Mouse (Mus musculus): ENCODE data around the gene Fcrlb. TPM values are rescaled to one million over a fixed set of nuclear protein-coding genes. Genes with fewer than 3 reads are reported as not detected.

The Fcrlb gene
- total RNA-seq, 2 experiments from 2014 or later, result not detected

DNA sequence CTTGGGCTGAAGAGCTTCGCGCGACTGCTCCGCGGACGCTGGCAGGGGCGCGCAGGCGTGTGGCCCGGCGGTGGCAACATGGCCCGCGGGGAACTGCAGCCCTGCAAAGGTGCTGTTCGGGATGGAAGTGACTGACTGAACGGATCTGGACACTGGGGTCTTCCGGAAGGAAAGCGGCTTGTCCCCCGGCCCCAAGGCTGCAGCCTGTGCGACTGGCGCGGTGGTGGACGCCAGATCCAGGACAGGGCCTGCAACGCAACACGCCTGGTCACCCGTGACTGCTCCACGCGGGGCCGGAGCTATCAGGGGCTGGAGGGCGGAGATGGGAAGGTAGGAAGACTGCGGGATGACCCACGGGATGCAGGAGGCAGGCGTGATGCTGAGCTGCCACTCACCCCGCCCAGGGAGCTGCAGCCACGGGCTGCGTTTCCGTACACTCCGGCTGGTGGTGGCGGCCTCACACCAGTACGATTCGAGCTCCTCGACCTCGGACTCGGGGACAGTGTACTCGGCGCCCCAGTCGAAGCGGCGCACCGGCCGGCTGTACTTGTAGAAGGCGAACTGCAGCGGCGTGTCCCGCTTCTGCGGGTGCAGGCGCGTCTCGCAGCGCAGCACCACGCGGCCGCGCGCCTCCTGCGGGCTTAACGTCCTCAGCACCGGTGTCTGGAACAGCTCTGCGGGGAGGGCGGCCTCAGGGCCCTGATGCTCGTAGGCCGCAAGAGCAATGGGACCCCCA lies 5.1 kb downstream of the Fcrlb start:
- DNase-seq, result peak; percentile 28

DNA sequence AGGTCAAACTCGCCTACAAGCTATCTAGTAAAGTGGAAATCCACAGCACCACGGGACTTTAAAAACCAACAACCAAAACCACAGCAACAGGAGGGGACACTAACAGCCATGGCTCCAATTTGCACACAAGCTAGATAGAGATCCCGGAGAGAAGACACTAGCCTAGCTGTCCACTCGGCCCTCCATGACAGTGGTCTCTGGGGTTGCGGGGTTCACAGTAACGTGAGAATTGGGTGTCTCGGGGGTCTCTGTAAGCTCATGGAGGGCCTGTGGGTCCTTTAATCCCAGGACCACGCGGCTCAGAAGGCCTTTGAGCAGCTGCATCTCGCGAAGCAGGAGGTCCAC lies 5.7 kb downstream of the Fcrlb start:
- DNase-seq, result no peak

DNA sequence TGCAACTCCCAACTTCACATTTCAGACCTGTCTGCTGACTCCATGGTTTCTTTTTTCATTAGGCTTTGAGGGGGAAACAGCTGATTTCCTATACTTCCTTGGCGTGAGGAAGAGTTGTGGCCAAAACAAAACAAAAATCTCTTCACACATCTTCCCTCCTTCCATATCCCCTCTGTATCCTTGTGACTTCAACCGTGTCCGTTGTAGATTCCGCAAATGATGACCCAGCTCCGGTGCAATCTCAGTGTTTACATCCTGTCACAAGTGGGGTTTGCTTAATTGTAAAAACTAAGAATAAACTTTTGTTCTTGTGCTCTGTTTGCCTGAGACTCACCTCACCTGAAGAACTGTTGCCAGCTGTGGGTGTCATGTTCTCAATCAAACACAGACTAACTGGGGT lies 9.3 kb downstream of the Fcrlb start:
- DNase-seq, result no peak

DNA sequence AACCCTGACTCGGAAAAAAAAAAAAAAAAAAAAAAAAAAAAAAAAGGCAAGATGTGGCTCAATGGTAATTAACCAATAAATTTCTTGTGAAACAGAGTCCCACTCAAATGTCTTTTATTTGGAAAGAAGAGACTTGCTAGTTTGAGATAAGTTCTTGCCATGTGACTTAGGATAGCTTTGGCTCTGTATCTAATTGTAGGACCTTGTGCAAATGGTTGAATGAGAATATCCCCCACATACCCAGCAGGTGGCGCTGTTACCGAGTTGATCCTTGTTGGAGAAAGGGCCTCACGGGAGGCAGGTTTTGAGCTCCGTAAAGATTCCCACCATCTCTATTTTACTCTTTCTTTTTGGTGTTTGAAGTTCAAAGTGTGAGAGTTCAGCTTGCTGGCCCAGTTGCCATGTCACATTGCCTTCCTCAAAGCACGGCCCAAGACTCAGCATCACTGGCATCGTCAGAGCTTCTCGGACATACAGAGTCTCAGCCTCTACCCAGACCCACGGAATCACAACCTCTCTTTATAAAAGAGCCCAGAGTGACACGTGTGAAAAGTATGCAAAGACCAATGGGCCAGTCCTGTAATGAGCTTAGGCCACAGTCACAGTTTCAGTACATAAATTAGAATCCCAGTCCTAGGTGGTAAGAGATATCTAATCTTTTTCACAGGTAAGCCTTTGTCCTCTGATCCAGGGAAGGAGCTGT lies 11.1 kb downstream of the Fcrlb start:
- DNase-seq, result peak; percentile 93

DNA sequence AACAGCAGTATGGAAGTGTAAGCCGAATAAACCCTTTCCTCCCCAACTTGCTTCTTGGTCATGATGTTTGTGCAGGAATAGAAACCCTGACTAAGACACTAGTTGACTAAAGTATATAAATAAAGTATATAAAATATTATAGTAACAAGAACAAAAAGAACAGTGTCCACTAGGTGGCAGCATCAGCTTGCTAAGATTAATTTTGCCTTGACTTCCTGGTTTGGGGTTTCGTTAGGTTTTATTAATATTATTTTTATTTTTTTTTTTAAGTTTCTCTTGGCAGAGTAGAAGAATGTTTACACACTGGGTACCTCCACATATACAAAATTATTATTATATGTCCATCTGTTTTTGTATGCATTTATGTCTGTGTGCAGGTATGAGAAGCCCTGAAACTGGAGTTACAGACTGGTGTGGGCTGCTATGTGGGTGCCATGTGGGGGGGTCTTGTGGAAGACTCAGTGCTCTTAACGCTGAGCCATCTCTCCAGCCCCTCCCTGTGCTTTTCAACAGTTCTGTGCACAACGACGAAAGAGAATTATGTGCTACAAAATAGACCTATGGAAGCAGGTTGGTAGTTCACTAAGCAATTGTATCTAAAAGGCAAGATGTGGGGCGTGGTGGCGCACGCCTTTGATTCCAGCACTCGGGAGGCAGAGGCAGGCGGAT lies 11.8 kb downstream of the Fcrlb start:
- peak; percentile 61 for DNase-seq

DNA sequence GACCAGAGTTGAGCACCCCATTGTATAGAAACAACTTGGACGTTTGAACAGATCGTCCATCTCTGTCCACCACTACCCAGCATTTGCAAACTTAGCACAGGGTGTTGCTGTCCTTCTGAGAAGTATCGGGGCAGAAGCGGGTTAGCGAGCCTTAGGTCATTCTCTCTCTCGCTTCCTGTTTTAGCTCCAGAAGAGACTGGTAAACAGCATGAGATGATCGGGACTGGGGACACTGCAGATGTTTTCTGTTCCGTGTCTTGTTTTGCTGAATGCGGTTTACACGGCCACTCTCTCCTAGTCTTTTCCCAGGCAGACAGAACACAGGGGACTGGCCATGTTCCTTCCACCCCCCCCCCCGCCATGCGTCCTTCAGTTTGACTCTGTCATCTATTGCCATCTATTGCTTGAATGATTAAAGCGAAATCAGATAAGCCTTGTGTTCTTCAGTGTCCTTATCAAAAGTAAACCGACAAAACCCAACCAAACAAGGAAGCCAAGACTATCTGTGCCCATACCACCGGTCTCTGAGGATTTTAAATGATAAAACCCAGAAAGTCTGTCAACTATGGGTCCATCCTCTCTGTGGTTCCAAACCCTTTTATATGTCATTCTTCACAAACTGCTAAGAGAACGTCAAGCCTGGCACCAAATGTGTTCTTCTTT lies 14.2 kb downstream of the Fcrlb start:
- DNase-seq, result no peak

DNA sequence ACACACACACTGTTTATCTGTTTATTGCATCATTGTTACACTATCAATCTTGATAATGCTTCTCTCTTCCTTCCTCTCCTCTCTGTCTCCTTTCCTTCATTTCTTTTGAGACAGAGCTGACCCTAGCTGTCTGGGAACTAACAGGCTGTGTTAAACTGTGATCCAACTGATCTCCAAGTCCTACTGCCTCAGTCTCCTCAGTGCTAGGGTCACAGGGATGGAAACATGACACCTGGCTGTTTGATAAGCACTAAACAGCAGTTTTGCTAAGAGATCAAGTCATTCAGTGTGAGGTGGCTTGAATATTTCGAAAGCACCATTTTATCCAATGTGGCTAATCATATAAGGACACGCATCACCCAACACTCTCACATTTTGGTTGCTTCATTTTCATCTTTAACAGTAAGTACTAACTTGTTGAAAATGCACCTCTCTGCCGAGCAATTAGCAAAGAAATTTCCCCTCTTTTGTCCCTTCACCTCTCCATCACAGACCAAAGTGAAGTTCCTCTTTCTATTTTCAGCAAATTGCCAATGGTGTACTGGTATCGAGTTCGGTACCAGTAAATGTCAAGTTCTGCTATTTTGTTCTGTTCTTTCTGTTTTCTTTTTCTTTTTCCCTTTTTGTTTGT lies 16.0 kb downstream of the Fcrlb start:
- DNase-seq, result no peak

DNA sequence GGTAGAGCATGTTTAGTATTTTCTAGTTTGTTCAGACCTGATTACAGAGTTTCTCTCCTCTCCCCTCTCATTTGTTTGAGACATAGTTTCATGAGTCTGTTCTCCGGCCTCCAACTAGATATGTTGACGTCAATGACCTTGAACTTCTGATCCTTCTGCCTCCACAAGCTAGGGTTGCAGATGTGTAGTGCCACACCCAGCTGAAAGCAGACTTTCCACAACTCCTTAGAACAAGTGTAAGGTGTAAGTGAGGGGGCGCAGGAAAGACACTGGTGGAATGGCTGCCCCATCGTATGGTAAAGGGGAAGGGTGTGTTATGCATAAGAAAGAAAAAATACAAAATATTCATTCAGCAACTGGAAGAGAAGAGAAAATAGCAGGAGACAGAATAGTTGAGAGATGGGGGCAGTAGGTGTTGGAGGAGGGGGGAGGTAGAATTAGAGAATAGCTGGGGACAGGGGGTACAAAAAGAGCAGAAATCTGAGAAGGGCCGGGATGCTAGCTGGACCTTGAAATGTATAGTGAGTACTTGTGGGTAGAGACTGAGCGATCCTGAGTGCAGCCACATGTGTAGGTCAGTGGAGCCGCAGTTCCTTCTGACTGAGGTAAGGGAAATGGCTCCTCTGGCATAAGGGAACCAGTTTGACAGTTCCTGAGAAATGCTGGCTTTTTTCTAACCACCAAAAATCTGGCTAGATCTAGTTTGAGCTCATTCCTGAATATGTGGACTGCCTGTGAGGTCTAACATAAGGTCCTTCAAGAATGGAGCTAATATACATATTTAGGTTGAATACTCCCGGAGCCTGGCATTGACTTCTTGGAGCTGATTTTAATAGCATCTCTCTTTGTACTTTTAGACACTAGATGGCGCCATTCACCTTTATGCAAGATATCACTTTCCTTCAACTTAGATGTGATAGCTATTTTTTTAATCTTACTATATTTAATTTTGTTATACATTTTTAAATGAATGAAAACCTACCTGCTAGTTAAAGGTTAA lies 17.8 kb downstream of the Fcrlb start:
- DNase-seq, result no peak

DNA sequence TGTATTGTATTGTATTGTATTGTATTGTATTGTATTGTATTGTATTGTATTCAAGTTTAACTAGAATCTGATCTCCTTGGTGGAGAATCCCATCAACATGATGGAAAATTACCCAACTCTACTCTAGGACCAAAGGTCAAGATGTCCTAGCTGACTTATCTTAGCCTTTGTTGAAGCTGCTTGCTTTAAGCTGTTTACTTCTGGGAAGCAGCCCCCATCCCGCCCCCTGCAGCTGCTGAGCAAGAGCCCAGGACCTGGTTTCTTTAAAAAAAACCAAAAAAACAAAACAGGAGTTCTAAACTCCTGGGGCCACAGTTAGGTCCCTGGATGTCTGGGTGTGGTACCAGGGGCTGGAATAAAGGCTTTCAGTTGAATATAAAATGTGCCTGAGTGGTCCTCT lies 20.5 kb downstream of the Fcrlb start:
- no peak for DNase-seq

DNA sequence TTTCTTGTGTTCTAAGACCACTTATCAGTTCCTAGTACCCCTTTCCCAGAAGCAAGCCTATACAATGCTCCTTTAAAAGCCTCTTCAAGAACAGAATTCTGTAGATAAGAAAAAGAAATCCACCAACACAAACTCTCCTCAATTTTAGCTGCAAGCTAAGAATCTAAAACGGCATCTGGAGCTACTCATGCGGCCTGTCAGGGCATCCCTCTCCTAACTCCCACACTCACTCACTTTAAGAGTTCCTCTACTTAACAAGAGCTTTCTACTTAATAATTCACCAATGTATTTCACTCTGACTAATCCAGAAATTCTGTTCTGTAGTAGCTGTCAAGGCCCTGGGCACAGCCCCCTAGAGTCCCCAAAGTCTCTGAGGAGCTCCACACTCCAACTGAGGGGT lies 21.1 kb downstream of the Fcrlb start:
- DNase-seq, result no peak

DNA sequence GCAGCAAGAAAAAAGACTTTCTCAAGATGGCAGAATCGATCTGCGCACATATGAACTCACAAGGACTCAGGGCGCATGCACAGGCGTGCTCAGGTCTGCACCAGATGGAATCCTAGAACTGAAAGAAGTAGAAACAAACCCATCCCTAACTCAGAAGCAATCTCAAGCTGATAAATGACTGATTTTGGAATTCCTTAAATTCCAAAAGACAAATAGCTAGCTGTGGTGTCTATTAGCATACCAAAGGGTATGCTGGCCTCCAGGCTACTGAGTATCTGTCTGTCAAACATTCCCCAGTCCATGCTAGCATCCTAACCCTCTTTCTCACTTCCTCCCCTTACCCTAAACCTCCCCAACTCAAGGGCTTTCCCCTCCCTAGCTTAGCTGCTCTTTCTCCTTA lies 23.4 kb downstream of the Fcrlb start:
- DNase-seq, result no peak

DNA sequence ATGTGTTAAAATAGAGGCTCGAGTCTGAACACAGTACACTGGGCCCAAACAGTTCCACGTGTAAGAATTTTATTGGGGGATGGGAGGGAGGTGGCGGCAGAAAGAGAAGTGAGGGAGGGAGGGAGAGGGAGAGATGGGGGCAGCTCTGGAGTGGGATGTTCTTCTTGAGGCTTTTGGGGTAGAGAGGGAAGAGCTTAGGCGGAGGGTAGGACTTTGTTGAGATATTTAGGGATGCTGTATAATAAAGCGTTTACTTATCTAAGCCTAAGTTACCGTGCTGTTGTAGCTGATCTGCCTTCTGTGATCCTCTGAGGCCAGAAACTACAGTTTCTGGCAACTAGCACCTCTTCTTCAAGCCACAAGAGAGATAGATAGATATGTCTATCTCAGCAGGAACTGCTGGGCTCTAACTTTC lies 26.7 kb downstream of the Fcrlb start:
- no peak for DNase-seq

DNA sequence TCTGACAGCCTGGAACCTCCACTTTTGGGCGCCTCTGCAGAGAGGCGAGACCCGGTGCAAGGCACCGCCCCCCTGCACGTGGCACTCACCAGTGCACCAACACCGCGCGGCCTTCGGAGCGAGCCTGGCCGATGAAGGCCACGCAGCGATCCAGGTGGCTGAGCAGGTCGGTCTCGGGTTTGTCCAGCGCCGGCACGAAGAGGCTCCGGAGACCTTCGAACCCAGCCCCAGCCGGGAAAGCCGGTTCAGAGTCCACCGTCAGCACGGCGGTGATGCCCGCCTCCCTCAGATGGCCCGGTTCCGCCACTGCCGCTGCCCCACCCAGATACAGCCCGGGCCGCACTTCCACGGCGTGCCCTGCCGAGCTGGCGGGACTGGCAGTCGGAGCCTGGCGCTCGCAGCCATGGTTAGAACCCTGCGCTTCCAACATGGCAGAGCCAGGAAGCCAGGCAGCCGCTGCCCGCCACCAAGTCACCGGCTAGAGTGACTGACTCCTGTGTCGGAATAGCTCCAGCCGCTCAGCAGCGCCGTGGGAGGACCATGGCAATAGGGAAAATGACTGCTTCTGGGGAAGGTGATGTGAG lies 27.7 kb downstream of the Fcrlb start, which contains the start of the genes Gm26620 and Dusp12:
Gm26620 (plus strand) TSS at position 88 of the 584 bp plus-strand sequence.
Dusp12 (minus strand) TSS at position 563 of the 584 bp plus-strand sequence.
- peak; percentile 87 for DNase-seq

DNA sequence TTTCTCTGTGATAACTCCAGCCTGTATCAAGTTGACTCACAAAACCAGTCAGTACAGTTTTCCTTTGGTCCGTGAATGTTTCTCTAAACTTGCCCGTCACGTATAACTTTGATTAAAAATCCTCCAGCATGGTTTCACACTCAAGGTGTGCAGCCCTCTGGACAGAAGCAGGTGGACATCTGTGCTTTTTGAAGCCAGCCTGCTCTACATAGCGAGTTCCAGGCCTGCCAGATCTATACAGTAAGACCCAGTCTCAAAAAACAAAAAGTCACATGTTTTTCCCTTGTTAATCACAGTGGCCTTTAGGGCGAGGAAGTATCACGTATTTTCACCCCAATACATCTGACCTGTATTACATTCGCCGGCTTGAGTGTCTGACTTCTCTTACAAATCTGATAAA lies 28.4 kb downstream of the Fcrlb start:
- DNase-seq, result no peak

DNA sequence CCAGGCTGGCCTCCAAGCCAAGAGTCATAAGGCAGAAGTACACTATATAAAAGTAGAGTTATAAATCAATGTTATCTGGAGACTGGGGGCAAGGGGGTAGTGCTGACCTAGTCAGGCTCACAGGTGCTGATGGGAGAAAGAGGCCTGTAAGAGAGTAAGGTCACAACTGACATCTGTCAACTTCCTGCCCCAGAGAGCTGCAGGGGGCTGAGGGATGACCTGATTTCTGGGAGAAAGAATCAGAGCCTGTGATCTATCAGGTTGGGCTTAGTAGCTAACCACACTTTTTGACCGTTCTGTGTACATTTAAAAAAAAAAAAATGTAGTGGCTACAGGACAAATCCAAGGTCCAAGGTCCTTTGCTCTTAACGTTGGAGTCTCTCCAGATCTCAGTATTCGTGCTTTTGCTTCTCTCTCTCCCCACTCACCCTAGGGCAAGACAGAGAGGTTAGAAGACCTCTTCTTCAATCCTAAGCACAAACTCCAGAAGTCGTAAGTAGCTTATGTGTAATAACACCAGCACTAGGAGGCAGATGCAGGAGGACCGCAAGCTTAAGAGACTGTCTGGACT lies 29.7 kb downstream of the Fcrlb start:
- no peak for DNase-seq

DNA sequence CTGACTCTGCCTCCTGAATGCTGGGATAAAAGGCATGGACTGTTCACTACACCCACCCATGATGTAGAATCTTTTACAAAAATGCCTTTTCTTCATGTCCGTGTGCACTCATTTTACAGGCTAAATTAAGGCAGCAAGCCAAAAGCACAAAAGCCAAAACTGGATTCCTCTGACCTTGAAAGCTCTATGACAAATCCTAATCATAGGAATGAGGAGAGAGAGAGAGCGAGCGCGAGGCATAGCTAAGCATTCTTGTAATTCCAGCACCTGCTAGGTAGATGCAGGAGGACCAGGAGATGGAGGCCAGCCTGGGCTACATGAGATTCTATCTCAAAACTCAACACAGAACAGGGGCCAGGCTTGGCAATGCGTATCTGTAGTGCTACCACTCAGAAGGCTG lies 35.8 kb downstream of the Fcrlb start:
- no peak for DNase-seq

DNA sequence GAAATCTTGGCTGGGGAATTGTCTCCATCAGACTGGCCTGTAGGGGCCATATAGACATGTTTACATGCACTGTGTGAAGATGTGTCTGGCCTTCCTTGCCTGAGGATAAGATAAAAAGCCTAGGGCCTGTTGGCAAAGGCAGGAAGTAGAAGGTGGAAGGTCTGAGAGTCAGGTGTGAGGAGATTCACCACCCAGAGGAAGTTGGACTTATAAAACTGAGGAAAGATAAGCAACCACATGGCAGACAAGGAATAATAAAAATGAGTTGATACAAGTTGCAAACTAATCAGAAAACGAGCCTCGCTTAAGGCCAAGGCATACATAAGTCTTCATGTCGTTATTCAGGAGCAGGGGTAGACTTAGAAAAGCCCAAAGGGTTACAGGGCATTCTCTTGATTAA lies 37.1 kb downstream of the Fcrlb start:
- no peak for DNase-seq

DNA sequence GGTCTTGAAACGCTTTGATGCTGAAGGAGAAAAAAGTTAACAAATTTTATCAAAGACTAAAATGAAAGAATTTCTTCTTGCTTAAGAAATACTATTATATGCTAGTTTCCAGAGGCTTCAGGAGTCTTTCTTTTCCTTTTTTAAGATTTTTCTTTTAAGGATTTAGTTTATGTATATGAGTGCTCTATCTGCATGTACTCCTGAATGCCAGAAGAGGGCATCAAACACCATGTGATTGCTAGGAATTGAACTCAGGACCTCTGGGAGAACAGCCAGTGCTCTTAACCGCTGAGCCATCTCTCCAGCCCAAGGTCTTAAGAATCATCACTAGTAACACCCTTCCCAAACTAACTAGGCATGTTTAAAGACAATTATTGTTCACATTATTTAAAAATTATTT lies 40.8 kb downstream of the Fcrlb start:
- DNase-seq, result no peak

DNA sequence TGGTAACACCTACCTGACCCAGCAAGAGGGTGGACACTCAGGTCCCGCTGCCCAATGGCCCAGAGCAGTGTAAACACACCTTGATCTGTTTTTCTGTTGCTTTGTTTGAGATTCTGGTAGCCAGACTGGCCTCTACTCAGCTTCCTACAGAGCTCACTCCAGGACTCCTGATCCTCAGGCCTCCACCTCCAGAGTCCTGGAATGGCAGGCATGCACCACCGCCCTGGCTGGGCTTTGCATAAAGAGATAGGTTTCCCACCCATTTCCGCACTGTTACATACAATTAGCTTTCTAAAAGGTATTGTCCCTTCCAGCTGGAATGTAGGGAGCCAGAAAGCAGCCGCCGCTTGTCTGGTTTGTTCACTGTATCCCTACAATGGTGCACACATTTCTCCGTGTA lies 41.3 kb downstream of the Fcrlb start:
- no peak for DNase-seq

DNA sequence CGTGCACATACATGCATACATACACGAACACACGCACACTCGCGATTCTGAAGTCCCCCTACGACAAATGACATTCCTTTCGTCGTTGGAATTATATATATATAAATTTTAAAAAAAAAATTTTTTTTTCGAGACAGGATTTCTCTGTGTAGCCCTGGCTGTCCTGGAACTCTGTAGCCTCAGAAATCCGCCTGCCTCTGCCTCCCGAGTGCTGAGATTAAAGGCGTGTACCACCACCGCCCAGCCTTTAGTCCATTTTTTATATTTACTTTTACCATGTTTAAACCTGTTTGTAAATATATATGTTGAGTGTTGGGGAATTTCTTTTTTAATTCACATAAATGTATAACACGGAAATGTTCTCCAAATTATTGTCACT lies 43.8 kb downstream of the Fcrlb start:
- no peak for DNase-seq
